In genomic region chr4:97575447-97575846, GRCm38 (mm10) we compare ENCODE assay signal across 8 mouse cellular contexts.
DNase-seq lines count a peak whose midpoint lies in the region.

No protein-coding gene starts in this region.

- peak; percentile 30 to 36 for DNase-seq in cerebellum, adult 18-20 months
- no peak for DNase-seq in cerebellum, adult 11 months
- DNase-seq in fibroblast of lung, adult 2 months (ENCODE audit: low read depth) = peak; percentile 16
- DNase-seq in layer of hippocampus, adult 8-10 months (ENCODE audit: low spot score in 2 of 2) = peak; percentile 51 to 72
- DNase-seq in retina, embryonic 14.5 days (ENCODE audit: low spot score) = peak; percentile 73
- no peak for DNase-seq in heart, adult 18-20 months
- DNase-seq in adrenal gland, adult 2 months = no peak
- DNase-seq in MN1 (ENCODE audit: low spot score) = no peak

Comparison
In these comparisons a context has a peak if more than half of its experiments do, and no peak if none do; other contexts are left out.
1. DNase-seq: peak in cerebellum, adult 18-20 months (2 of 2), fibroblast of lung, adult 2 months (single experiment), layer of hippocampus, adult 8-10 months (2 of 2) and retina, embryonic 14.5 days (single experiment); none in cerebellum, adult 11 months (single experiment), heart, adult 18-20 months (0 of 2), adrenal gland, adult 2 months (single experiment) and MN1 (single experiment).